Mouse (Mus musculus): ENCODE results near the gene Vmn1r35. TPM values are rescaled to one million over a fixed set of nuclear protein-coding genes. Genes with fewer than 3 reads are reported as not detected.
"Not testable (repeated sequence)": the region's sequence is repeated elsewhere in the genome, so short reads cannot be mapped to it uniquely, and the experiment has no call there.

The Vmn1r35 gene
- not detected for total RNA-seq (2021)
- polyA plus RNA-seq (2012; rRNA removed), result not detected in 2 replicates
- long read RNA-seq, result 0 reads

- no peak for DNase-seq
Measured at GRCm38 (mm10) chr6:66685806-66686205, at the start of gene Vmn1r35. Gene Vmn1r35 (minus strand): TSS chr6:66685906.

GRCm38 (mm10) chr6:66729082-66729481, 43.4 kb upstream of the Vmn1r35 start, which contains the start of gene Vmn1r37:
Gene Vmn1r37 (plus strand): TSS chr6:66729382.
- DNase-seq, result not testable (repeated sequence)

GRCm38 (mm10) chr6:66719068-66719467, 33.4 kb upstream of the Vmn1r35 start, which contains the start of gene Vmn1r36:
Gene Vmn1r36 (minus strand): TSS chr6:66719168.
- DNase-seq, result not testable (repeated sequence)

- DNase-seq, result no peak
Measured at GRCm38 (mm10) chr6:66713854-66714253, 28.1 kb upstream of the Vmn1r35 start.

- DNase-seq, result no peak
Measured at GRCm38 (mm10) chr6:66708901-66709300, 23.2 kb upstream of the Vmn1r35 start.

GRCm38 (mm10) chr6:66643779-66644178, 41.9 kb downstream of the Vmn1r35 start, which contains the start of gene Vmn1r34:
Gene Vmn1r34 (minus strand): TSS chr6:66643879.
- DNase-seq, result no peak

Other genes starting within 250 kb of the Vmn1r35 start
- 1 to 10 TPM; 4.4 to 5.0 TPM for gene Mad2l1, start 150.5 kb downstream of the Vmn1r35 start, total RNA-seq (2021)
- gene Mad2l1, start 150.5 kb downstream of the Vmn1r35 start, polyA plus RNA-seq (2012; rRNA removed), result 0.64 and 0.74 TPM in 2 replicates
- gene Vmn1r32, start 125.8 kb downstream of the Vmn1r35 start, total RNA-seq (2021), result not detected
- gene Vmn1r32, start 125.8 kb downstream of the Vmn1r35 start, polyA plus RNA-seq (2012; rRNA removed), result not detected in 2 replicates
- gene Vmn1r33, start 67.6 kb downstream of the Vmn1r35 start, total RNA-seq (2021), result not detected
- not detected in 2 replicates for gene Vmn1r33, start 67.6 kb downstream of the Vmn1r35 start, polyA plus RNA-seq (2012; rRNA removed)
- gene Vmn1r34, start 42.0 kb downstream of the Vmn1r35 start, total RNA-seq (2021), result not detected
- not detected in 2 replicates for gene Vmn1r34, start 42.0 kb downstream of the Vmn1r35 start, polyA plus RNA-seq (2012; rRNA removed)
- gene Vmn1r36, start 33.3 kb upstream of the Vmn1r35 start, total RNA-seq (2021), result not detected
- gene Vmn1r36, start 33.3 kb upstream of the Vmn1r35 start, polyA plus RNA-seq (2012; rRNA removed), result not detected in 2 replicates
- gene Vmn1r37, start 43.5 kb upstream of the Vmn1r35 start, total RNA-seq (2021), result not detected
- gene Vmn1r37, start 43.5 kb upstream of the Vmn1r35 start, polyA plus RNA-seq (2012; rRNA removed), result not detected in 2 replicates
- not detected for gene Vmn1r38, start 96.7 kb upstream of the Vmn1r35 start, total RNA-seq (2021)
- not detected in 2 replicates for gene Vmn1r38, start 96.7 kb upstream of the Vmn1r35 start, polyA plus RNA-seq (2012; rRNA removed)
- not detected for gene Vmn1r39, start 124.7 kb upstream of the Vmn1r35 start, total RNA-seq (2021)
- gene Vmn1r39, start 124.7 kb upstream of the Vmn1r35 start, polyA plus RNA-seq (2012; rRNA removed), result not detected in 2 replicates
- 10 to 100 TPM; 62.0 to 88.4 TPM for gene Gng12, start 210.5 kb upstream of the Vmn1r35 start, total RNA-seq (2021)
- 5.8 and 7.6 TPM in 2 replicates for gene Gng12, start 210.5 kb upstream of the Vmn1r35 start, polyA plus RNA-seq (2012; rRNA removed)